Mouse (Mus musculus) limb, embryonic 13.5 days (tissue): ENCODE results near the gene Slc25a36. TPM values are rescaled to one million over a fixed set of nuclear protein-coding genes. Genes with fewer than 3 reads are reported as not detected.

Source experiments
- ATAC-seq: fragments of 200-750 bp; cut with Nextera tagmentation; 2 replicates; pipeline ENCODE4 v1.8.0; 2017; ENCODE audit warnings: low read depth, moderate number of reproducible peaks, moderate TSS enrichment; ENCODE audit not compliant: low FRiP score
- H3K27ac ChIP-seq: fragments of 300-500 bp; sonication (generic); 2 replicates; pipeline ENCODE4 v1.5.1; 2015; ENCODE audit warnings: inconsistent platforms, mild to moderate bottlenecking, moderate library complexity
- H3K27me3 ChIP-seq: fragments of 300-500 bp; sonication (generic); 2 replicates; pipeline ENCODE4 v1.6.1; 2015; ENCODE audit warnings: mild to moderate bottlenecking, inconsistent platforms
- H3K36me3 ChIP-seq: fragments of 300-500 bp; sonication (generic); 2 replicates; pipeline ENCODE4 v1.6.1; 2015; ENCODE audit warnings: inconsistent platforms, mild to moderate bottlenecking, moderate library complexity
- H3K4me1 ChIP-seq: fragments of 300-500 bp; sonication (generic); 2 replicates; pipeline ENCODE4 v1.6.1; 2015; ENCODE audit warnings: inconsistent platforms
- H3K4me2 ChIP-seq: fragments of 300-500 bp; sonication (generic); replicated peaks from 2 replicates; pipeline ENCODE4 v1.6.1; 2015; ENCODE audit warnings: inconsistent platforms, mild to moderate bottlenecking, moderate library complexity
- H3K4me3 ChIP-seq: fragments of 300-500 bp; sonication (generic); 2 replicates; pipeline ENCODE4 v1.5.1; 2015; ENCODE audit warnings: moderate library complexity, mild to moderate bottlenecking, inconsistent platforms
- H3K9ac ChIP-seq: fragments of 300-500 bp; sonication (generic); 2 replicates; pipeline ENCODE4 v1.6.1; 2015; ENCODE audit warnings: mild to moderate bottlenecking, inconsistent platforms
- H3K9me3 ChIP-seq: fragments of 300-500 bp; sonication (generic); 2 replicates; pipeline ENCODE4 v1.6.1; 2016; ENCODE audit warnings: inconsistent platforms
- WGBS: fragments of 180-500 bp; shearing (Covaris S2); methylation state at CpG from one replicate; pipeline ENCODE4 v1.1.7; 2015; 5-methylcytosine and 5-hydroxymethylcytosine counted together
- polyA plus RNA-seq: library from polyadenylated mRNA; unstranded; fragments of >200 nt; fragmentation: Nextera tagmentation; extraction: Ambion mirVana; gene quantifications from 2 replicates; pipeline ENCODE4 v1.2.1, GENCODE M21; 2015

Gene Slc25a36
- polyA plus RNA-seq, 1 experiment from 2014 or later = 101 TPM

- 86% methylated on average over 4 of the region's 4 CpGs for WGBS
- no peaks in the 10 kb centered on the region for H3K4me1 ChIP-seq
- no peaks in the 10 kb centered on the region for H3K9me3 ChIP-seq
- no peaks in the 10 kb centered on the region for H3K36me3 ChIP-seq
- no peak for ATAC-seq
- peaks cover 3% of the 10 kb centered on the region; the same call in 1 of the 2 replicates for H3K27me3 ChIP-seq
- H3K9ac ChIP-seq = no peak overlapping the region
- H3K27ac ChIP-seq = no peak overlapping the region
- no peak overlapping the region for H3K4me2 ChIP-seq
- H3K4me3 ChIP-seq = no peak overlapping the region
Measured at GRCm38 (mm10) chr9:97137116-97137515, 26.2 kb upstream of the Slc25a36 start.

- Histone ChIP-seq H3K9me3 (no peaks in the 10 kb centered on the region), H3K27ac (no peak overlapping the region), H3K27me3 (peaks cover 3% of the 10 kb centered on the region; the same call in 1 of the 2 replicates), H3K4me1 (no peaks in the 10 kb centered on the region), H3K4me3 (no peak overlapping the region), H3K4me2 (no peak overlapping the region), H3K36me3 (no peaks in the 10 kb centered on the region), H3K9ac (no peak overlapping the region)
- no peak for ATAC-seq
- WGBS = 90% methylated on average over 4 of the region's 4 CpGs
Measured at GRCm38 (mm10) chr9:97135866-97136265, 24.9 kb upstream of the Slc25a36 start.

DNA sequence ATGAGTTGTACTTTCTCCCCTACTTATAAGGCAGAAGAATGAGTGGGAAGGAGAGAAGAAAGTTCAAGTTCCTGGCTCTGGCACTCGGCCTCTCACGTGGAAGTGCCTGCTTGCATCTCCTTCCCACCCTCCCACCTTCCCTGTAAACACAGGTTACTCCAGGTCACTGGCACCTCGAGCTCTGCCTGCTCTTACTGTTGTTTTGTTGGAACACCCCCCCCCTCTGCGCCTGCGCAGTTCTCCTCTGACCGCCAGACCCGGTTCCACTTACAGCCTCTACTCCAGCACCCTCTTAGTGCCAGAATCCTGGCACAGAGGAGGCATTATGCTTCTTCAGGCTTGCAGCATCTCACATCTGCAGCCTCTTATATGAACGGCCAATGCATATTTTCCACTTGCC lies 22.2 kb upstream of the Slc25a36 start:
- no peaks in the 10 kb centered on the region for H3K36me3 ChIP-seq
- peak overlapping the region; percentile 10; the same call in 1 of the 2 replicates for H3K27ac ChIP-seq
- peak; percentile 54; the same call in 1 of the 2 replicates for ATAC-seq
- H3K9me3 ChIP-seq = no peaks in the 10 kb centered on the region; the same call in 1 of the 2 replicates
- WGBS = 37% methylated on average over 8 of the region's 8 CpGs
- no peak overlapping the region for H3K9ac ChIP-seq
- no peak overlapping the region for H3K4me3 ChIP-seq
- peaks cover 3% of the 10 kb centered on the region; the same call in 1 of the 2 replicates for H3K27me3 ChIP-seq
- H3K4me2 ChIP-seq = no peak overlapping the region
- no peaks in the 10 kb centered on the region for H3K4me1 ChIP-seq

DNA sequence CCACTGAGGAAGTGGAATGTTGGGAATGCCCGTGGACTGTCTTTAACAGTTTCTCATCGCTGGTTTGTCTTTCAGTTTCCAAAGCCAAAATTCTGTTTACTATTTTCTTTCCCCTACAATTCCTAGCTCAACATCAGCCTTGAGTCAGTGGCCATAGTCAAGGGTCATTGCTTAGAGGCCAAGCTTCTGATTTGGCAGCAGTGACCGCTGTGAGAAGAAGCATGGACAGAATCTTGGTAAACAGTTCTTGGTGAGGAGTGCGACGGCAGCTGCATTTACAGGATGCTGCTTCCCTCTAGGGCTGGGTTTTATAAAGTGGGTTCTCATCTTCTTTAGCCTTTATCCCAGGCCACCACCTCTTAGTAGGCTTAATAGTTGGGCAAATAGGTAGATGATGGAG lies 19.0 kb upstream of the Slc25a36 start:
- Histone ChIP-seq H3K4me1 (0 out of 2 replicates have a peak, but pooled peaks cover 4% of the 10 kb centered on the region), H3K36me3 (no peaks in the 10 kb centered on the region), H3K4me2 (no peak overlapping the region), H3K9ac (no peak overlapping the region), H3K9me3 (peaks cover 12% of the 10 kb centered on the region; the same call in 1 of the 2 replicates), H3K27me3 (0 out of 2 replicates have a peak, but pooled peaks cover 2% of the 10 kb centered on the region), H3K4me3 (no peak overlapping the region), H3K27ac (no peak overlapping the region)
- 87% methylated on average over 5 of the region's 5 CpGs for WGBS
- ATAC-seq = no peak

DNA sequence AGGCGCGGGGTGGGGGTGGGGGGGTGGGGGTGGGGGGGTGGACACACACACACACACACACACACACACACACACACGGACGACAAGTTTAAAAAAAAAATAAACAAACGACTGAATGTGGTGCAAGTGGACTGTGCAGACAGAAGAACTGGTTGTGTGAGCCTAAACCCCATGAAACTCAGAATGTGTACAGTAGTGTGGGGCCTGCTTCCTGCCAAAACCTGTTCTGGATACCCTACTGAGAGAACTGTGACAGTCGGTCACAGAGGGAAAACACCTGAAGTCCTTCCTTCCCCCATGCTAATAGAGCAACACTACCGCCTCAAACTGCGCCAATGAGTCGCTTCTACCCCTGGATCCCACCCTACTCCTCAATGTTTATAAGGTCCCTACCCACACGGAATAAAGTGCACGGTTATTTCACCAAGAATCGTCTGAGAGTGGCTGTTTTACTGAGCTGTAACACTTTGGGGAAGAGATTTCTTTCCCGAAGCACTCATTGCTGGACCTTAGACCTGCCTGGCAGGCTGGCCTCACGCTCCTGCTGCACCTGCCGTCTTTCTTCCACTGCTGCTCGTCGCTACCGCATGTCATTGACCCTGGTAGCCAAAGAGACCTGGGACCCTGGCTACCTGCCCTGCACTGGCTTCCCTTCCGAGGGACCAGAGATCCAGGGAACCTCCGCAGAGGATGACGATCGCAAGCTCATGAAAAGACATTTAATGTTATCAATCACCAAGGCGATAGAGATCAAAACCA lies 13.2 kb upstream of the Slc25a36 start:
- ATAC-seq = no peak
- 59% methylated on average over 23 of the region's 23 CpGs for WGBS

DNA sequence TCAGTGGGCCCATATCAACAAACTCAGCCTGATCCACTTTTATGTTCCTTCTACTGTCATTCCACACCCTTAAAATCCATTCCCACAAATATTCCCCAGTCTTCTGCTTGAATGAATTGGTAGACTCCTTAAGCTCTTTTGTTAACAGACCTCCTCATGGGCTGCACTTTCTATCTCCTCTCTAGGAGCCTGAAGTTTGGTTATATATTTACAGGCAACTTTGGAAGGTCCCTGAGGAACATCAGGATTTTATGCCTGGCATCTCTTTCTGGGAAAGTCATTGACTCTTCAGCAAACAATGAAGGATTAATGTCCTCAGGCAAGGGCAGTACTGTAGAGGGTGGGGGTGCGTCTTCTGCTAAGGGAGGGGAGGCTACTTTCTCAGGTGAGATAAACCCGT lies 10.5 kb upstream of the Slc25a36 start:
- Histone ChIP-seq H3K4me1 (0 out of 2 replicates have a peak, but pooled peaks cover 4% of the 10 kb centered on the region), H3K36me3 (no peaks in the 10 kb centered on the region), H3K9me3 (no peaks in the 10 kb centered on the region), H3K27me3 (peaks cover 13% of the 10 kb centered on the region; the same call in 1 of the 2 replicates), H3K9ac (no peak overlapping the region), H3K27ac (no peak overlapping the region), H3K4me3 (no peak overlapping the region), H3K4me2 (no peak overlapping the region)
- WGBS = 78% methylated on average over 2 of the region's 2 CpGs
- no peak for ATAC-seq

More for the DNA sequence above, 13.2 kb upstream of the Slc25a36 start:
- Histone ChIP-seq H3K9ac (no peak overlapping the region), H3K4me1 (0 out of 2 replicates have a peak, but pooled peaks cover 4% of the 10 kb centered on the region), H3K36me3 (no peaks in the 10 kb centered on the region), H3K9me3 (peaks cover 12% of the 10 kb centered on the region; the same call in 1 of the 2 replicates), H3K27ac (no peak overlapping the region), H3K4me2 (no peak overlapping the region), H3K4me3 (no peak overlapping the region), H3K27me3 (peaks cover 13% of the 10 kb centered on the region; the same call in 1 of the 2 replicates)

- peaks cover 13% of the 10 kb centered on the region for H3K4me1 ChIP-seq
- H3K4me3 ChIP-seq = no peak overlapping the region
- 83% methylated on average over 10 of the region's 10 CpGs for WGBS
- ATAC-seq = no peak
- no peaks in the 10 kb centered on the region for H3K36me3 ChIP-seq
- no peak overlapping the region for H3K4me2 ChIP-seq
- no peaks in the 10 kb centered on the region for H3K27me3 ChIP-seq
- no peaks in the 10 kb centered on the region for H3K9me3 ChIP-seq
- H3K27ac ChIP-seq = no peak overlapping the region
- no peak overlapping the region for H3K9ac ChIP-seq
Measured at GRCm38 (mm10) chr9:97114271-97114670, 3.3 kb upstream of the Slc25a36 start.

DNA sequence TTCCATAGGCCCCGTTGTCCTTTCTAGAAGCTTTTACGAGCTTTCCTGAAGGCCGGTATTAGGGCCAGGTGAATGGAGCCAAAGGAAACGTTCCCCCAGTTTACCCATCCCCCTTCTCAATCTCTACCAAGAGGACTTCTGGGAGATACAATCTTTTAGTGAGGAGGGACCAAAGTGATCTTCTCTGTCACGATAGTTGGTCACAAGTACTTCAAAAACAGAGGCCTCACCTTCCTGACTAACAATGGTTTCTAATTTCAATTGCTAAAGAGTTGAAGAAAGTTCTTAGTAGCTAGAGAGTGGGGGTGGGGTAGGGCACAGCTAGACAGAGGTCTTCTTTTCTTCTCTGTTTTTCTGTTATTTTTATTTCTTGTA lies 2.6 kb upstream of the Slc25a36 start:
- no peak overlapping the region for H3K9ac ChIP-seq
- 24% methylated on average over 5 of the region's 5 CpGs for WGBS

DNA sequence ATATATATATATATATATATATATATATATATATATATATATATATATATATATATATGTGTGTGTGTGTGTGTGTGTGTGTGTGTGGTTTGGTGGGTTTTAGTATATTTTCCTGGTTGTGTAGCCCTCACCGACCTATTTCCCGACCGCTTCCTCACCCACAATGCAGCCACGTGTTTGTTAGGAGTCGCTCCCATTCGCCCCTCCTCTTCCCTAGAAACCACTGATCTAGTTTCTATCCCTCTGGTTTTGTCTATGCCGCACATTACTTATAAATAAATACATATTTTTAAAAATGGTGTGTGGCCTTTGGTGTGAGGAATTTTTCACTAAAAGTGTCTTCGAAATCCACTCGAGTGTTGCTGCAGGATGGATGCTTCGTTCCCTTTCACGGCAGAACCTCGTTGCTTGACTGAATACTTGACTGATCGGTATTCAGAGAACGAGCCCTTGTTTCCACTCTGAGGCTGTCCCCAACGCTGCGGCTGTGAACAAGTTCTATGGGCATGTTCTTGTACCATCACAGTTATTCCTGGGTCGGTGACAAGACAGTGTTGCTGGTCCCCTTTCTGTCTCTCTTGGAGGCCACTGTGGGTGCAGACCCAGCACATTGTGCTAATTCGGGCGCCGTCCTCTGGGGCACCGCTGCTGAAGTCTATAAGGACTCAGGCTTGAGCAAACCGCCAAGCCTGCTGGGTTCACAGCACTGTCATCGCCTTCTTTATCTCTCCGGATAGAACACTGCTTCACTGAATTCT lies 2.0 kb upstream of the Slc25a36 start:
- H3K27ac ChIP-seq = no peak overlapping the region
- H3K9ac ChIP-seq = no peak overlapping the region
- no peak overlapping the region for H3K4me3 ChIP-seq
- H3K4me2 ChIP-seq = no peak overlapping the region
- no peaks in the 10 kb centered on the region for H3K27me3 ChIP-seq
- H3K36me3 ChIP-seq = no peaks in the 10 kb centered on the region
- H3K9me3 ChIP-seq = no peaks in the 10 kb centered on the region
- 67% methylated on average over 24 of the region's 24 CpGs for WGBS
- H3K4me1 ChIP-seq = peaks cover 23% of the 10 kb centered on the region
- no peak for ATAC-seq

More for the DNA sequence above, 2.6 kb upstream of the Slc25a36 start:
- no peaks in the 10 kb centered on the region for H3K9me3 ChIP-seq
- H3K27ac ChIP-seq = no peak overlapping the region
- no peak for ATAC-seq
- H3K4me1 ChIP-seq = peaks cover 21% of the 10 kb centered on the region
- no peaks in the 10 kb centered on the region for H3K27me3 ChIP-seq
- no peak overlapping the region for H3K4me2 ChIP-seq
- no peaks in the 10 kb centered on the region for H3K36me3 ChIP-seq
- H3K4me3 ChIP-seq = no peak overlapping the region

GRCm38 (mm10) chr9:97112238-97112637 lies 1.3 kb upstream of the Slc25a36 start:
- Histone ChIP-seq H3K27me3 (no peaks in the 10 kb centered on the region), H3K4me3 (no peak overlapping the region), H3K27ac (no peak overlapping the region), H3K4me1 (peaks cover 23% of the 10 kb centered on the region), H3K4me2 (0 out of 2 replicates have a peak overlapping the region, but pooled peaks have one; percentile 7), H3K9me3 (no peaks in the 10 kb centered on the region), H3K36me3 (peaks cover 5% of the 10 kb centered on the region; the same call in 1 of the 2 replicates), H3K9ac (no peak overlapping the region)
- 86% methylated on average over 7 of the region's 7 CpGs for WGBS
- no peak for ATAC-seq

GRCm38 (mm10) chr9:97111506-97111905 lies 549 bp upstream of the Slc25a36 start:
- Histone ChIP-seq H3K36me3 (peaks cover 6% of the 10 kb centered on the region; the same call in 1 of the 2 replicates), H3K9ac (peak overlapping the region; percentile 96), H3K27ac (peak overlapping the region; percentile 93), H3K4me3 (peak overlapping the region; percentile 89), H3K27me3 (no peaks in the 10 kb centered on the region), H3K4me1 (peaks cover 23% of the 10 kb centered on the region), H3K4me2 (peak overlapping the region; percentile 67), H3K9me3 (no peaks in the 10 kb centered on the region)
- WGBS = 2% methylated on average over 6 of the region's 6 CpGs
- no peak for ATAC-seq
